Mouse (Mus musculus): ENCODE data around the gene Cdk17.
"Not testable (repeated sequence)": the region's sequence is repeated elsewhere in the genome, so short reads cannot be mapped to it uniquely, and the experiment has no call there.

The Cdk17 gene

GRCm38 (mm10) chr10:93143285-93143985 lies 17.2 kb upstream of the Cdk17 start:
- DNase-seq (ENCODE audit: low read depth, low spot score) = peak; percentile 78

GRCm38 (mm10) chr10:93143986-93144314 lies 16.7 kb upstream of the Cdk17 start:
- DNase-seq (ENCODE audit: low read depth, low spot score) = no peak

GRCm38 (mm10) chr10:93144579-93144978 lies 16.1 kb upstream of the Cdk17 start:
- DNase-seq (ENCODE audit: low read depth, low spot score) = no peak

- no peak for DNase-seq (ENCODE audit: low read depth, low spot score)
Measured at GRCm38 (mm10) chr10:93145088-93145487, 15.6 kb upstream of the Cdk17 start.

GRCm38 (mm10) chr10:93146601-93147000 lies 14.1 kb upstream of the Cdk17 start:
- no peak for DNase-seq (ENCODE audit: low read depth, low spot score)

GRCm38 (mm10) chr10:93147691-93148090 lies 13.0 kb upstream of the Cdk17 start:
- no peak for DNase-seq (ENCODE audit: low read depth, low spot score)

GRCm38 (mm10) chr10:93149597-93149996 lies 11.1 kb upstream of the Cdk17 start:
- no peak for DNase-seq (ENCODE audit: low read depth, low spot score)

GRCm38 (mm10) chr10:93151775-93152174 lies 8.9 kb upstream of the Cdk17 start:
- no peak for DNase-seq (ENCODE audit: low read depth, low spot score)

- DNase-seq (ENCODE audit: low read depth, low spot score) = no peak
Measured at GRCm38 (mm10) chr10:93152698-93153097, 8.0 kb upstream of the Cdk17 start.

GRCm38 (mm10) chr10:93153404-93153803 lies 7.3 kb upstream of the Cdk17 start:
- DNase-seq (ENCODE audit: low read depth, low spot score) = not testable (repeated sequence)

- no peak for DNase-seq (ENCODE audit: low read depth, low spot score)
Measured at GRCm38 (mm10) chr10:93159651-93160496, 801 bp upstream of the Cdk17 start.

GRCm38 (mm10) chr10:93160497-93160806 lies 223 bp upstream of the Cdk17 start:
- peak; percentile 71 for DNase-seq (ENCODE audit: low read depth, low spot score)

- no peak for DNase-seq (ENCODE audit: low read depth, low spot score)
Measured at GRCm38 (mm10) chr10:93161511-93162275, 1.0 kb downstream of the Cdk17 start.

GRCm38 (mm10) chr10:93162276-93162971 lies 1.7 kb downstream of the Cdk17 start:
- no peak for DNase-seq (ENCODE audit: low read depth, low spot score)

- no peak for DNase-seq (ENCODE audit: low read depth, low spot score)
Measured at GRCm38 (mm10) chr10:93162972-93163660, 2.4 kb downstream of the Cdk17 start.

GRCm38 (mm10) chr10:93163711-93164488 lies 3.2 kb downstream of the Cdk17 start:
- no peak for DNase-seq (ENCODE audit: low read depth, low spot score)

GRCm38 (mm10) chr10:93165416-93166381 lies 5.0 kb downstream of the Cdk17 start:
- no peak for DNase-seq (ENCODE audit: low read depth, low spot score)

GRCm38 (mm10) chr10:93166382-93166769 lies 5.7 kb downstream of the Cdk17 start:
- no peak for DNase-seq (ENCODE audit: low read depth, low spot score)

- no peak for DNase-seq (ENCODE audit: low read depth, low spot score)
Measured at GRCm38 (mm10) chr10:93167311-93167710, 6.6 kb downstream of the Cdk17 start.

Measured in c-Kit-negative CD71-positive TER-119-positive erythroid progenitor cells, embryonic 14.5 days (primary cell).